Mouse (Mus musculus) intestine, embryonic 16.5 days (tissue): ENCODE measurements at regions not wholly inside any gene's neighbourhood (a gene's known extent, or its start where the extent isn't known, plus 50 kb on each side); places are given as distances from the start of the nearest gene placed in this dataset.
"Not testable (repeated sequence)": the region's sequence is repeated elsewhere in the genome, so short reads cannot be mapped to it uniquely, and the experiment has no call there.

Source experiments
- ATAC-seq: fragments of 200-750 bp; cut with Nextera tagmentation; 2 replicates; pipeline ENCODE4 v1.8.0; 2017; ENCODE audit warnings: moderate TSS enrichment, moderate library complexity
- H3K27ac ChIP-seq: fragments of 300-500 bp; sonication (generic); 2 replicates; pipeline ENCODE4 v1.5.1; 2014; ENCODE audit warnings: mild to moderate bottlenecking, low read length
- H3K27me3 ChIP-seq: fragments of 300-500 bp; sonication (generic); replicated peaks from 2 replicates; pipeline ENCODE4 v1.6.1; 2014; ENCODE audit warnings: low read length, control low read depth, mixed read lengths; ENCODE audit not compliant: control insufficient read depth, insufficient read depth
- H3K36me3 ChIP-seq: fragments of 300-500 bp; sonication (generic); 2 replicates; pipeline ENCODE4 v1.6.1; 2014; ENCODE audit warnings: low read length, control low read depth; ENCODE audit not compliant: control insufficient read depth, insufficient read depth
- H3K4me1 ChIP-seq: fragments of 300-500 bp; sonication (generic); 2 replicates; pipeline ENCODE4 v1.6.1; 2014; ENCODE audit warnings: low read length, control low read depth, mixed read lengths; ENCODE audit not compliant: control insufficient read depth, insufficient read depth
- H3K4me2 ChIP-seq: fragments of 300-500 bp; sonication (generic); 2 replicates; pipeline ENCODE4 v1.6.1; 2014; ENCODE audit warnings: low read depth, low read length, control low read depth
- H3K4me3 ChIP-seq: fragments of 300-500 bp; sonication (generic); 2 replicates; pipeline ENCODE4 v1.5.1; 2014; ENCODE audit warnings: mild to moderate bottlenecking, low read length
- H3K9ac ChIP-seq: fragments of 300-500 bp; sonication (generic); 2 replicates; pipeline ENCODE4 v1.6.1; 2014; ENCODE audit warnings: low read depth, low read length
- H3K9me3 ChIP-seq: fragments of 300-500 bp; sonication (generic); 2 replicates; pipeline ENCODE4 v1.6.1; 2016; ENCODE audit warnings: low read length, control low read depth; ENCODE audit not compliant: control insufficient read depth
- WGBS: fragments of 180-500 bp; shearing (Covaris S2); extraction: QIAGEN DNeasy Blood & Tissue Kit; methylation state at CpG from one replicate; pipeline ENCODE4 v1.1.7; 2014; 5-methylcytosine and 5-hydroxymethylcytosine counted together

DNA sequence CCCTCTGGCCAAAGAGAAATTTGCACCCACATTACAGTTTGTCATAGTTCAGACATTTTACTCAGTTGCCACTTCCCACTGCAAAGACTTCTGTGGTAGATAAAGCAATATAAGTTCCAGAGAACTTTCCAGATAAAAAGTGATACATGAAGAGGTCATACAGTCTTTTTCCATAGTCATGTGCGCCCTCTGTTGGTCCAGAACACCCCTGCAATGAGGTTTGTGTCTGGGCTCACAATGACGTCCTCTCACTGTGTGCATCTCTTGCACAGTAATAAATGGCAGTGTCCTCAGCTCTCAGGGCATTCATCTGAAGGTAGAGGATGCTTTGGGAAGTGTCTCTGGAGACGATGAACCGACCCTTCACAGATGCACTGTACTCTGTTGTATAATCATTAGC lies 352.4 kb downstream of the Adam6a start:
- H3K27ac ChIP-seq, result no peak overlapping the region
- no peaks in the 10 kb centered on the region for H3K27me3 ChIP-seq
- no peak overlapping the region for H3K4me2 ChIP-seq
- ATAC-seq, result no peak
- no peak overlapping the region for H3K9ac ChIP-seq
- H3K36me3 ChIP-seq, result no peaks in the 10 kb centered on the region
- WGBS, result 37% methylated on average over 4 of the region's 4 CpGs
- no peak overlapping the region for H3K4me3 ChIP-seq
- no peaks in the 10 kb centered on the region for H3K4me1 ChIP-seq
- H3K9me3 ChIP-seq, result no peaks in the 10 kb centered on the region

DNA sequence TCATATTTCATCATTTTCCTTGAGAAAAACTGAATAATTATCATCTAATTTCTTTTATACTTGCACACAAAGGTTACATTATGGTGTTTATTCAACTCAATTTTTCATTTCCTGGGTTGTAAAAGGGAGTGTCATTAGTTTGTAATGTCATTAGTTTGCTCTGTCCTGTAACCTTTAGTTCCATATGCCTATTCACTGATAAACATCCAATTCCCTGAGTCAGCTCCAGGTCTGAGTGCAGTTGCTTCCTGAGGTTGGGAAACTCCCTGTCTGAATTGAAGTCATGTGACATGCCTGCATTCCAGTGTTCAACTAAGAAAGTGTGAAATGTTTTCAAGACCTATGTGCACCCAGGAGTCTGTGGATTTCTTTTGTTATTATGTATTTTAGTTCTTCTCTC lies 362.8 kb downstream of the Adam6a start:
- no peak overlapping the region for H3K9ac ChIP-seq
- no peak overlapping the region for H3K4me3 ChIP-seq
- no peak overlapping the region for H3K4me2 ChIP-seq
- ATAC-seq, result peak; percentile 60; the same call in 1 of the 2 replicates
- no peaks in the 10 kb centered on the region for H3K9me3 ChIP-seq
- no peak overlapping the region for H3K27ac ChIP-seq
- H3K27me3 ChIP-seq, result no peaks in the 10 kb centered on the region
- no peaks in the 10 kb centered on the region for H3K36me3 ChIP-seq
- H3K4me1 ChIP-seq, result no peaks in the 10 kb centered on the region

DNA sequence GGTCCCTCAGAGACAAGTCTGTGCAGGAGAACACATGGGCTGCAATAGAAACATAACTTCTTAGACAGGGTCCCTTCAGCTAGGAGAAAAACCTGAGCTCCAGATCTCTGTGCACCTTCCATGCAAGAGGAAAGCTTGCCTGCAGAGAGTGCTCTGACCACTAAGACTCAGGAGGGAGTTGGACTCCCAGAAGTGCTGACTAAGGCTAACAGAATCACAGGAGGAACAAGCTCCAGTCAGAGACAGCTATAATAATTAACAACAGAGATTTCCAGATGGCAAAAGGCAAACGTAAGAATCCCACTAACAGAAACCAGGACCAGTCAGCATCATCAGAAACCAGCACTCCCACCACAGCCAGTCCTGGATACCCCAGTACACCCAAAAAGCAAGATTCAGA lies 364.0 kb downstream of the Adam6a start:
- H3K36me3 ChIP-seq, result no peaks in the 10 kb centered on the region
- no peaks in the 10 kb centered on the region for H3K4me1 ChIP-seq
- H3K27me3 ChIP-seq, result no peaks in the 10 kb centered on the region
- no peak for ATAC-seq
- H3K9ac ChIP-seq, result no peak overlapping the region
- H3K4me2 ChIP-seq, result no peak overlapping the region
- no peak overlapping the region for H3K27ac ChIP-seq
- 56% methylated on average over 1 of the region's 1 CpGs for WGBS
- H3K9me3 ChIP-seq, result no peaks in the 10 kb centered on the region
- H3K4me3 ChIP-seq, result no peak overlapping the region

DNA sequence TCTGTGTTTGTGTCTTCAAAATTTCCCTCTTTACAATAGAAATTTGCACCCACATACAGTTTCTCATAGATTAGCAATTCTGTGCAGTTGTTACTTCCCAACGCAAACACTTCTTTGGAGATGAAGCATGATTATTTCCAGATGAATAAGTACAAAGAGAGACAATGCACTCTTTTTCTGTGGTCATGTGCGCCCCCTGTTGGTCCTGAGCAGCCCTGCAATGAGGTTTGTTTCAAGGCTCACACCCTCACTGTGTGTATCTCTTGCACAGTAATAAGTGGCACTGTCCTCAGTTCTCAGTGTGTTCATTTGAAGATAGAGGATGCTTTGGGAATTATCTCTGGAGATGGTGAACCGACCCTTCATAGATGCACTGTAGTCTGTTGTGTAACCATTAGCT lies 368.1 kb downstream of the Adam6a start:
- Histone ChIP-seq H3K27ac (no peak overlapping the region), H3K9me3 (no peaks in the 10 kb centered on the region), H3K36me3 (no peaks in the 10 kb centered on the region), H3K4me3 (no peak overlapping the region), H3K4me2 (no peak overlapping the region), H3K4me1 (no peaks in the 10 kb centered on the region), H3K27me3 (no peaks in the 10 kb centered on the region), H3K9ac (no peak overlapping the region)
- WGBS, result 40% methylated on average over 3 of the region's 3 CpGs
- no peak for ATAC-seq

DNA sequence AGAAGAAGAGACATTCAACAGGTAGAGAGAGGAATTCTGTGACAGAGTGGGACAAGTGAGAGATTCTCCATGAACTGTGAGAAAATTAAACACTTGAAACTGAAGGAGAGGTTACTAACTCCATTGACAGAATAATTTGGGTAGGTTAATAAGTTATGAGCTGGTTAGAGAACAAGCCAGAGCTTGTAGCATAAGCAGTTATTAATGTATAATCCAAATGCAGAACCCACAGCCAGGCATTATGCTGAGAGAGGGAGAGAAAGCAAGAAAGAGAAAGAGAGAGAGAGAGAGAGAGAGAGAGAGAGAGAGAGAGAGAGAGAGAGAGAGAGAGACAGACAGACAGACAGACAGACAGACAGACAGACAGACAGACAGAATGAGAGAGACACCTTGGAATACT lies 397.0 kb downstream of the Adam6a start:
- no peaks in the 10 kb centered on the region for H3K9me3 ChIP-seq
- H3K4me3 ChIP-seq, result no peak overlapping the region
- H3K9ac ChIP-seq, result no peak overlapping the region
- H3K27me3 ChIP-seq, result no peaks in the 10 kb centered on the region
- no peak overlapping the region for H3K27ac ChIP-seq
- ATAC-seq, result no peak
- no peaks in the 10 kb centered on the region for H3K4me1 ChIP-seq
- H3K4me2 ChIP-seq, result no peak overlapping the region
- no peaks in the 10 kb centered on the region for H3K36me3 ChIP-seq

DNA sequence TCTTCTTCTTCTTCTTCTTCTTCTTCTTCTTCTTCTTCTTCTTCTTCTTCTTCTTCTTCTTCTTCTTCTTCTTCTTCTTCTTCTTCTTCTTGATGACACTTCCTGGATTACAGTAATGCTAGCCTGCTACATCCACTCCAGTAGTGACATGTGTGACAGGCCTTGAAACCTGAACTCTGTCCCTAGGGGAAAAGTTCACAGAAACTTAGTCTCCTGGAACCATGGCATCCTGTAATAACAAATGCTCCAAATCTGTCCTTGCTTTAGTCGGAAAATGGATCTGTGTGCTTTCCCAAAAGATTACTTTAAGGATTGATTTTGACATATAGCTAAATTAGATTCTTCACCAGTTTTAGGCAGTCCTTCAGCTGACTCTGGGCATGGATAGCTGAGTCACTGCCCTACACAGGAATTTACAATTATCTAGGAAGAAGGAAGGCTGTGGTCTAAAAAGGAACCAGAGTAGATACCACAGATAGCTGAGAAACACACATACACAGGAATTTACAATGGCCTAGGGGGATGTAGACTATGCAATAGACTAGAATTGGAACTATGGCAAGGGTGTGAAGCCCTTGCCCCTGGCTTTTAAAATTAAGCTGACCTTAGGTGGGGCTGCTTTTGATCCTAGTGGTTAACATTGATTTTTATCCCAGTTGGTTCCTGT lies 400.1 kb downstream of the Adam6a start:
- 67% methylated on average over 1 of the region's 1 CpGs for WGBS
- not testable (repeated sequence) for H3K9ac ChIP-seq, H3K27ac ChIP-seq, H3K4me3 ChIP-seq, H3K9me3 ChIP-seq, H3K4me2 ChIP-seq, H3K4me1 ChIP-seq, ATAC-seq, H3K36me3 ChIP-seq, H3K27me3 ChIP-seq

DNA sequence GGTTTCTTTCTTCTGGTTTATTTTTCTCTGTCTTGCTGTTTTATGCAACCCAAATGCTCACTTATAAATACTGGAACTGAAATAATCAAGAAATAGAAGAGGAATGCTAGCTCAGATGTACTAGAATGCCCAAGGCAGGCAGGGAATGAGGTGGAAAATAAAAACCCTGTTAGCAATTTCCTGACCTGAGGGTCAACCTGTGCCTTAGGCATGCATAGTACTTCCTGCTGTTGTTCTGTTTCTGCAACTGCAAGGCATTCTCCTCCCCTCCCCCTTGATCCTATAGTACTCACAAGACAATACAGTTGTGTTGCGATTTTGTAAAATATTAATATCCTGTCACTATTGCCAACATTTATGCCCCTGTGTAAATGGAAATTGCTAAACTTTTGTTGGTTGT lies 402.1 kb downstream of the Adam6a start:
- not testable (repeated sequence) for ATAC-seq, H3K4me2 ChIP-seq

DNA sequence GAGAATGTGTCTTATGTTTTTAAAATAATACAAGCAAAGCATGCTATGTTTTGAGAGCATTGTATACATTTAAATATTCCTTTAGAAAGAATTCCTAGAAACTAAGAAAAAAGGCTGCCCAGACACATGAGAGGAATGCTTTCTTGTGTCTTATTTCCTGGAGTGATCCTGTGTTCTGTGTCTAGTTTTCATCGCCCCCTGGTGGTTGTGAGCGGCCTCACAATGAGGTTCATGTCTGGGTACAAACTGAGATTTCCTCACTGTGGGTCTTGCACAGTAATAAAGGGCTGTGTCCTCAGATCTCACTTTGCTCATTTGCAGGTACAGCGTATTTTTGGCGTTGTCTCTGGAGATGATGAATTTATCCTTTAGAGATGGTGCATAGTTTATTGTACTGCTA lies 404.3 kb downstream of the Adam6a start:
- H3K9me3 ChIP-seq, H3K36me3 ChIP-seq, H3K4me1 ChIP-seq, H3K4me2 ChIP-seq, ATAC-seq, H3K4me3 ChIP-seq, H3K27ac ChIP-seq, H3K27me3 ChIP-seq, H3K9ac ChIP-seq: not testable (repeated sequence)
- 18% methylated on average over 4 of the region's 4 CpGs for WGBS

More for the DNA sequence above, 402.1 kb downstream of the Adam6a start:
- not testable (repeated sequence) for H3K4me3 ChIP-seq, H3K4me1 ChIP-seq, H3K27me3 ChIP-seq, H3K9ac ChIP-seq, H3K27ac ChIP-seq, H3K9me3 ChIP-seq, H3K36me3 ChIP-seq
- 89% methylated on average over 1 of the region's 1 CpGs for WGBS

DNA sequence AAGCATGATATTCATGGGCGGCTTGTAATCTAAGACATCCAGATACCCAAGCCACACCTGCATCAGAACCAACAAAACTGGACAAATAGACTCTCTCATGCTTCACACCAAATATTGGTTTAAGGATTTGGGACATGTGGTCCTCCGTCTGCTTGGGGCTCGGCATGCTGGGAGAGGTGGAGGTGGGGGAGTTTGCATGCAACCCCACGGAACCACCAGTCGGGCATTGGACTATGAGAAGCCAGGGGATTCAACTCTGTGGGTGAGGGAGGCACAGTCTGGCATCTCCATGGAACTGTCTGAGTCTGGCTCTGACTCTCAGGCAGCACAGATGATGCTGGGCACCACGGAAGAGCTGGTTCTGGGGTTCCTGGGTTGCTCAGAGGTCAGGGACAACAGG lies 430.6 kb downstream of the Adam6a start:
- no peak overlapping the region for H3K4me3 ChIP-seq
- H3K36me3 ChIP-seq, result no peaks in the 10 kb centered on the region
- no peak overlapping the region for H3K9ac ChIP-seq
- no peaks in the 10 kb centered on the region for H3K9me3 ChIP-seq
- WGBS, result 77% methylated on average over 6 of the region's 6 CpGs
- H3K4me1 ChIP-seq, result no peaks in the 10 kb centered on the region
- H3K27ac ChIP-seq, result no peak overlapping the region
- no peaks in the 10 kb centered on the region for H3K27me3 ChIP-seq
- no peak for ATAC-seq
- no peak overlapping the region for H3K4me2 ChIP-seq

DNA sequence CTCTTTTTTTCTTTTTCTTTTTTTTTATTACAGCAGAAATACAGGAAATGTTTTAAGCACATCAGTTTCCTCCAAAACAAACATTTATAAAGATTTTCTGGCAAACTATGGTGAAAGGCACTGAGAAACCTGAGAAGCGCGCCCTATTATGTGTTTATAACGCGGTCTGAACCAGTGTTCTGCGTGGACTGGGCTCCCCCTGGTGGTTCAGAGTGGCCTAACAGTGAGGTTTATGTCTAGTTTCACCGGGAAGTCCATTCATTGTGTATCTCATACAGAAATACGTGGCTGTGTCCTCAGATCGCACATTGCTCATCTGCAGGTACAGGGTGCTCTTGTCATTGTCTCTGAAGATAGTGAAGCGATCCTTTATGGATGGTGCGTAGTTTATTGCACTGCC lies 437.9 kb downstream of the Adam6a start:
- not testable (repeated sequence) for H3K9ac ChIP-seq, H3K4me1 ChIP-seq, H3K27ac ChIP-seq, H3K27me3 ChIP-seq, H3K4me3 ChIP-seq, H3K4me2 ChIP-seq, H3K9me3 ChIP-seq, H3K36me3 ChIP-seq
- WGBS, result 30% methylated on average over 10 of the region's 10 CpGs
- peak; percentile 71 for ATAC-seq
